Mouse (Mus musculus): ENCODE results near the gene Tnp1.

The Tnp1 gene

GRCm38 (mm10) chr1:73015731-73016130, at the start of gene Tnp1:
Gene Tnp1, minus strand, starts transcription at chr1:73015909.
- no peak for DNase-seq (ENCODE audit: low spot score in 2 of 2)

- DNase-seq (ENCODE audit: low spot score in 2 of 2): no peak
Observed at GRCm38 (mm10) chr1:73064336-73064735, 48.6 kb upstream of the Tnp1 start.

GRCm38 (mm10) chr1:73061491-73062233, 46.0 kb upstream of the Tnp1 start:
- no peak for DNase-seq (ENCODE audit: low spot score in 2 of 2)

GRCm38 (mm10) chr1:73060271-73060670, 44.6 kb upstream of the Tnp1 start:
- no peak for DNase-seq (ENCODE audit: low spot score in 2 of 2)

- DNase-seq (ENCODE audit: low spot score in 2 of 2): no peak
Observed at GRCm38 (mm10) chr1:73056266-73057001, 40.7 kb upstream of the Tnp1 start.

GRCm38 (mm10) chr1:73055820-73056219, 40.1 kb upstream of the Tnp1 start:
- DNase-seq (ENCODE audit: low spot score in 2 of 2): no peak

- no peak for DNase-seq (ENCODE audit: low spot score in 2 of 2)
Observed at GRCm38 (mm10) chr1:73055206-73055605, 39.5 kb upstream of the Tnp1 start.

- DNase-seq (ENCODE audit: low spot score in 2 of 2): no peak
Observed at GRCm38 (mm10) chr1:73053545-73054326, 38.0 kb upstream of the Tnp1 start.

GRCm38 (mm10) chr1:73046896-73047672, 31.4 kb upstream of the Tnp1 start:
- DNase-seq (ENCODE audit: low spot score in 2 of 2): no peak

- DNase-seq (ENCODE audit: low spot score in 2 of 2): no peak
Observed at GRCm38 (mm10) chr1:73045948-73046685, 30.4 kb upstream of the Tnp1 start.

- no peak for DNase-seq (ENCODE audit: low spot score in 2 of 2)
Observed at GRCm38 (mm10) chr1:73043671-73044070, 28.0 kb upstream of the Tnp1 start.

- no peak for DNase-seq (ENCODE audit: low spot score in 2 of 2)
Observed at GRCm38 (mm10) chr1:73040691-73041425, 25.1 kb upstream of the Tnp1 start.

- no peak for DNase-seq (ENCODE audit: low spot score in 2 of 2)
Observed at GRCm38 (mm10) chr1:73038532-73038931, 22.8 kb upstream of the Tnp1 start.

- DNase-seq (ENCODE audit: low spot score in 2 of 2): no peak
Observed at GRCm38 (mm10) chr1:73036536-73036935, 20.8 kb upstream of the Tnp1 start.

GRCm38 (mm10) chr1:73035726-73036125, 20.0 kb upstream of the Tnp1 start:
- no peak for DNase-seq (ENCODE audit: low spot score in 2 of 2)

GRCm38 (mm10) chr1:73032491-73032890, 16.8 kb upstream of the Tnp1 start:
- no peak for DNase-seq (ENCODE audit: low spot score in 2 of 2)

GRCm38 (mm10) chr1:73028741-73029140, 13.0 kb upstream of the Tnp1 start:
- no peak for DNase-seq (ENCODE audit: low spot score in 2 of 2)

GRCm38 (mm10) chr1:73027381-73027780, 11.7 kb upstream of the Tnp1 start:
- DNase-seq (ENCODE audit: low spot score in 2 of 2): peak in 1 of 2 experiments; percentile 43

- DNase-seq (ENCODE audit: low spot score in 2 of 2): no peak
Observed at GRCm38 (mm10) chr1:73026786-73027299, 11.1 kb upstream of the Tnp1 start.

- no peak for DNase-seq (ENCODE audit: low spot score in 2 of 2)
Observed at GRCm38 (mm10) chr1:73026157-73026556, 10.4 kb upstream of the Tnp1 start.

Measured in urinary bladder, postnatal 36 days (tissue).